Mouse (Mus musculus) C2C12 (cell line): ENCODE measurements around the gene Olfr834. TPM values are rescaled to one million over a fixed set of nuclear protein-coding genes. Genes with fewer than 3 reads are reported as not detected.

Experiments used
- H3K27me3 ChIP-seq: one replicate; pipeline ENCODE4 v1.6.1; 2011; ENCODE audit not compliant: control insufficient read depth, insufficient read depth, insufficient read length
- H3K36me3 ChIP-seq: one replicate; pipeline ENCODE4 v1.6.1; 2011; ENCODE audit not compliant: control insufficient read depth, insufficient read depth
- H3K4me3 ChIP-seq: one replicate; pipeline ENCODE4 v1.5.1; 2011; ENCODE audit warnings: mild to moderate bottlenecking, control low read depth; ENCODE audit not compliant: poor library complexity, insufficient read depth, severe bottlenecking
- H3K79me2 ChIP-seq: one replicate; pipeline ENCODE4 v1.6.1; 2011; ENCODE audit not compliant: control insufficient read depth, insufficient read depth
- H3K79me3 ChIP-seq: one replicate; pipeline ENCODE4 v1.6.1; 2011; ENCODE audit warnings: low read depth, control low read depth
- H3ac ChIP-seq: one replicate; pipeline ENCODE3; 2011; ENCODE audit warnings: low read depth; ENCODE audit not compliant: control insufficient read depth, insufficient read length
- CEBPB ChIP-seq: IDR thresholded peaks from one replicate; pipeline ENCODE4 v1.6.1; 2011; ENCODE audit warnings: low read depth, mild to moderate bottlenecking, control low read depth, moderate library complexity
- CTCF ChIP-seq: IDR thresholded peaks from one replicate; pipeline ENCODE4 v1.5.1; 2011; ENCODE audit not compliant: control insufficient read depth, insufficient read depth, insufficient read length
- FOSL1 ChIP-seq: IDR thresholded peaks from one replicate; pipeline ENCODE4 v1.8.0; 2011; ENCODE audit warnings: mild to moderate bottlenecking, low read length; ENCODE audit not compliant: poor library complexity, insufficient read depth, severe bottlenecking
- MAX ChIP-seq: IDR thresholded peaks from one replicate; pipeline ENCODE4 v1.6.1; 2011; ENCODE audit warnings: mild to moderate bottlenecking, control low read depth
- MYOD1 ChIP-seq: IDR thresholded peaks from one replicate; pipeline ENCODE4 v1.6.1; 2011; ENCODE audit warnings: low read depth; ENCODE audit not compliant: control insufficient read depth, insufficient read length
- MYOG ChIP-seq: IDR thresholded peaks from one replicate; pipeline ENCODE4 v1.6.1; 2011; ENCODE audit not compliant: control insufficient read depth, insufficient read length; ENCODE audit errors: extremely low read depth
- USF1 ChIP-seq: IDR thresholded peaks from one replicate; pipeline ENCODE4 v1.6.1; 2011; ENCODE audit warnings: low read depth, mild to moderate bottlenecking, control low read depth, moderate library complexity
- long read RNA-seq, 2 experiments: library from polyadenylated mRNA; unstranded; transcript quantifications; one replicate each; pipeline ENCODE4 v2.0.0; 2019 to 2020
- polyA plus RNA-seq: library from polyadenylated mRNA; unstranded; fragments of >200 nt; fragmentation: generic; extraction: Trizol; gene quantifications from one replicate; pipeline ENCODE4 v1.2.1, GENCODE M21; 2012; ENCODE audit warnings: missing spikeins

The Olfr834 gene
- not detected for polyA plus RNA-seq
- long read RNA-seq, experiment 1 = 0 reads
- long read RNA-seq, experiment 2 = 0 reads

- H3K4me3 ChIP-seq = no peak within 1 kb of the TSS
Observed at GRCm38 (mm10) chr9:18987690-18988089, at the start of gene Olfr834. Olfr834 (plus strand) TSS chr9:18987990.

GRCm38 (mm10) chr9:18962021-18962420 is 25.8 kb upstream of the Olfr834 start:
- no peak overlapping the region for H3ac ChIP-seq
- no peaks in the 10 kb centered on the region for H3K79me2 ChIP-seq
- TF ChIP-seq MAX (no peak), USF1 (no peak), CEBPB (no peak), CTCF (no peak)
- H3K36me3 ChIP-seq = no peaks in the 10 kb centered on the region
- H3K79me3 ChIP-seq = no peaks in the 10 kb centered on the region
- no peaks in the 10 kb centered on the region for H3K27me3 ChIP-seq
- H3K4me3 ChIP-seq = no peak overlapping the region

More at GRCm38 (mm10) chr9:18987690-18988089, at the start of gene Olfr834:
- Histone ChIP-seq H3ac (no peak within 1 kb of the TSS), H3K27me3 (no peaks in the 10 kb centered on the region), H3K79me3 (no peaks in the 10 kb centered on the region), H3K36me3 (no peaks in the 10 kb centered on the region), H3K79me2 (no peaks in the 10 kb centered on the region)
- TF ChIP-seq MAX (no peak), USF1 (no peak), FOSL1 (no peak), MYOD1 (no peak), CTCF (no peak), MYOG (no peak), CEBPB (no peak)

- no peaks in the 10 kb centered on the region for H3K79me3 ChIP-seq
- H3K27me3 ChIP-seq = no peaks in the 10 kb centered on the region
- no peak within 1 kb of the TSS for H3K4me3 ChIP-seq
- H3K79me2 ChIP-seq = no peaks in the 10 kb centered on the region
- TF ChIP-seq MAX (no peak), USF1 (no peak), MYOD1 (no peak), FOSL1 (no peak), CTCF (no peak), MYOG (no peak), CEBPB (no peak)
- H3K36me3 ChIP-seq = no peaks in the 10 kb centered on the region
- H3ac ChIP-seq = no peak within 1 kb of the TSS
Observed at GRCm38 (mm10) chr9:19032435-19032834, 44.6 kb downstream of the Olfr834 start, which contains the start of gene Olfr835. Olfr835 (plus strand) TSS chr9:19032735.

Other genes starting within 250 kb of the Olfr834 start
- not detected for gene Olfr24, start 224.0 kb upstream of the Olfr834 start, polyA plus RNA-seq
- not detected for gene Olfr828, start 168.5 kb upstream of the Olfr834 start, polyA plus RNA-seq
- gene Olfr829, start 133.1 kb upstream of the Olfr834 start, polyA plus RNA-seq = not detected
- not detected for gene Olfr830, start 113.3 kb upstream of the Olfr834 start, polyA plus RNA-seq
- gene Olfr832, start 50.9 kb upstream of the Olfr834 start, polyA plus RNA-seq = not detected
- gene Olfr835, start 44.7 kb downstream of the Olfr834 start, polyA plus RNA-seq = not detected
- not detected for gene Olfr836, start 132.4 kb downstream of the Olfr834 start, polyA plus RNA-seq
- not detected for gene Olfr837, start 148.3 kb downstream of the Olfr834 start, polyA plus RNA-seq
- gene Olfr839-ps1, start 189.3 kb downstream of the Olfr834 start, polyA plus RNA-seq = under 0.01 TPM